Mouse (Mus musculus): ENCODE measurements around the gene Cpsf4l.

GRCm38 (mm10) chr11:113683957-113684706 is 25.7 kb downstream of the Cpsf4l start, which contains the start of the genes Fam104a and D11Wsu47e:
- no peak for TF ChIP-seq CTCF (IDR thresholded peaks at IDR 0.05; ENCODE audit: low read depth)
- TF ChIP-seq EP300 (IDR thresholded peaks at IDR 0.05; ENCODE audit: low read depth) = peak; percentile 96

Data from heart, postnatal 0 days (tissue).